Mouse (Mus musculus) heart, embryonic 15.5 days (tissue): ENCODE results near the gene 1700003E16Rik. TPM values are rescaled to one million over a fixed set of nuclear protein-coding genes. Genes with fewer than 3 reads are reported as not detected.

ENCODE experiments used
- ATAC-seq: fragments of 200-750 bp; cut with Nextera tagmentation; replicated peaks from 2 replicates; pipeline ENCODE4 v1.8.0; 2017; ENCODE audit warnings: low read depth, moderate TSS enrichment; ENCODE audit not compliant: insufficient number of reproducible peaks, insufficient read depth, low FRiP score
- H3K27ac ChIP-seq: fragments of 300-500 bp; sonication (generic); 2 replicates; pipeline ENCODE4 v1.5.1; 2015; ENCODE audit warnings: mild to moderate bottlenecking, inconsistent platforms
- H3K27me3 ChIP-seq: fragments of 300-500 bp; sonication (generic); 2 replicates; pipeline ENCODE4 v1.6.1; 2015; ENCODE audit warnings: inconsistent platforms
- H3K36me3 ChIP-seq: fragments of 300-500 bp; sonication (generic); 2 replicates; pipeline ENCODE4 v1.6.1; 2015; ENCODE audit warnings: mild to moderate bottlenecking, inconsistent platforms
- H3K4me1 ChIP-seq: fragments of 300-500 bp; sonication (generic); replicated peaks from 2 replicates; pipeline ENCODE4 v1.6.1; 2015; ENCODE audit warnings: inconsistent platforms
- H3K4me2 ChIP-seq: fragments of 300-500 bp; sonication (generic); 2 replicates; pipeline ENCODE4 v1.6.1; 2015; ENCODE audit warnings: inconsistent platforms, mild to moderate bottlenecking, moderate library complexity
- H3K4me3 ChIP-seq: fragments of 300-500 bp; sonication (generic); 2 replicates; pipeline ENCODE4 v1.5.1; 2015; ENCODE audit warnings: mild to moderate bottlenecking, inconsistent platforms
- H3K9ac ChIP-seq: fragments of 300-500 bp; sonication (generic); 2 replicates; pipeline ENCODE4 v1.6.1; 2015; ENCODE audit warnings: mild to moderate bottlenecking, inconsistent platforms
- H3K9me3 ChIP-seq: fragments of 300-500 bp; sonication (generic); replicated peaks from 2 replicates; pipeline ENCODE4 v1.6.1; 2016; ENCODE audit warnings: inconsistent platforms
- WGBS: fragments of 180-500 bp; shearing (Covaris S2); methylation state at CpG from one replicate; pipeline ENCODE4 v1.1.7; 2015; ENCODE audit warnings: mixed read lengths; 5-methylcytosine and 5-hydroxymethylcytosine counted together
- polyA plus RNA-seq: library from polyadenylated mRNA; unstranded; fragments of >200 nt; fragmentation: Nextera tagmentation; extraction: Ambion mirVana; gene quantifications from 2 replicates; pipeline ENCODE4 v1.2.1, GENCODE M21; 2015

The 1700003E16Rik gene
- polyA plus RNA-seq, 1 experiment from 2014 or later, result 0.91 TPM

- peaks cover 30% of the 10 kb centered on the region for H3K36me3 ChIP-seq
- no peak overlapping the region for H3K9ac ChIP-seq
- no peaks in the 10 kb centered on the region for H3K9me3 ChIP-seq
- no peak for ATAC-seq
- 70% methylated on average over 6 of the region's 6 CpGs for WGBS
- no peak overlapping the region for H3K27ac ChIP-seq
- H3K4me1 ChIP-seq, result peaks cover 17% of the 10 kb centered on the region
- no peaks in the 10 kb centered on the region for H3K27me3 ChIP-seq
- H3K4me3 ChIP-seq, result no peak overlapping the region
- H3K4me2 ChIP-seq, result no peak overlapping the region
Measured at GRCm38 (mm10) chr6:83180605-83181004, 24.4 kb downstream of the 1700003E16Rik start.

- H3K9me3 ChIP-seq, result no peaks in the 10 kb centered on the region
- no peak overlapping the region for H3K9ac ChIP-seq
- peaks cover 23% of the 10 kb centered on the region for H3K4me1 ChIP-seq
- ATAC-seq, result no peak
- H3K36me3 ChIP-seq, result peaks cover 32% of the 10 kb centered on the region
- no peaks in the 10 kb centered on the region for H3K27me3 ChIP-seq
- H3K27ac ChIP-seq, result no peak overlapping the region
- WGBS, result 90% methylated on average over 3 of the region's 3 CpGs
- H3K4me3 ChIP-seq, result no peak overlapping the region
- no peak overlapping the region for H3K4me2 ChIP-seq
Measured at GRCm38 (mm10) chr6:83184858-83185435, 28.7 kb downstream of the 1700003E16Rik start.

GRCm38 (mm10) chr6:83185895-83186861, 30.0 kb downstream of the 1700003E16Rik start:
- WGBS, result 27% methylated on average over 25 of the region's 25 CpGs
- Histone ChIP-seq H3K4me1 (peaks cover 20% of the 10 kb centered on the region), H3K36me3 (peaks cover 44% of the 10 kb centered on the region), H3K9me3 (no peaks in the 10 kb centered on the region), H3K4me2 (peak overlapping the region; percentile 36), H3K27me3 (no peaks in the 10 kb centered on the region), H3K4me3 (0 out of 2 replicates have a peak overlapping the region, but pooled peaks have one; percentile 7), H3K9ac (no peak overlapping the region), H3K27ac (no peak overlapping the region)
- ATAC-seq, result peak; percentile 72; the same call in 1 of the 2 replicates

GRCm38 (mm10) chr6:83186946-83187345, 30.7 kb downstream of the 1700003E16Rik start:
- no peak overlapping the region for H3K4me2 ChIP-seq
- H3K27me3 ChIP-seq, result no peaks in the 10 kb centered on the region
- H3K36me3 ChIP-seq, result peaks cover 52% of the 10 kb centered on the region
- H3K27ac ChIP-seq, result no peak overlapping the region
- WGBS, result 86% methylated on average over 2 of the region's 2 CpGs
- no peak overlapping the region for H3K4me3 ChIP-seq
- no peak overlapping the region for H3K9ac ChIP-seq
- ATAC-seq, result no peak
- peaks cover 20% of the 10 kb centered on the region for H3K4me1 ChIP-seq
- H3K9me3 ChIP-seq, result no peaks in the 10 kb centered on the region

- Histone ChIP-seq H3K9ac (no peak overlapping the region), H3K36me3 (peaks cover 87% of the 10 kb centered on the region), H3K27ac (no peak overlapping the region), H3K27me3 (no peaks in the 10 kb centered on the region), H3K9me3 (no peaks in the 10 kb centered on the region), H3K4me3 (no peak overlapping the region), H3K4me1 (peaks cover 11% of the 10 kb centered on the region), H3K4me2 (no peak overlapping the region)
- WGBS, result 84% methylated on average over 7 of the region's 7 CpGs
- ATAC-seq, result no peak
Measured at GRCm38 (mm10) chr6:83193571-83193970, 37.4 kb downstream of the 1700003E16Rik start.

GRCm38 (mm10) chr6:83197345-83198004, 41.3 kb downstream of the 1700003E16Rik start:
- Histone ChIP-seq H3K4me2 (no peak overlapping the region), H3K27ac (peak overlapping the region; percentile 45), H3K4me3 (0 out of 2 replicates have a peak overlapping the region, but pooled peaks have one; percentile 3), H3K36me3 (peaks cover 66% of the 10 kb centered on the region), H3K9me3 (no peaks in the 10 kb centered on the region), H3K4me1 (peaks cover 10% of the 10 kb centered on the region), H3K27me3 (no peaks in the 10 kb centered on the region), H3K9ac (peak overlapping the region; percentile 25; the same call in 1 of the 2 replicates)
- WGBS, result 35% methylated on average over 15 of the region's 15 CpGs
- ATAC-seq, result peak; percentile 44; the same call in 1 of the 2 replicates

- Histone ChIP-seq H3K4me3 (no peak overlapping the region), H3K27me3 (no peaks in the 10 kb centered on the region), H3K4me1 (peaks cover 3% of the 10 kb centered on the region; the same call in 1 of the 2 replicates), H3K36me3 (peaks cover 14% of the 10 kb centered on the region), H3K9me3 (no peaks in the 10 kb centered on the region), H3K27ac (no peak overlapping the region), H3K9ac (no peak overlapping the region), H3K4me2 (no peak overlapping the region)
- WGBS, result 76% methylated on average over 4 of the region's 4 CpGs
- ATAC-seq, result no peak
Measured at GRCm38 (mm10) chr6:83203320-83203719, 47.1 kb downstream of the 1700003E16Rik start.

GRCm38 (mm10) chr6:83205851-83206250, 49.6 kb downstream of the 1700003E16Rik start:
- WGBS, result 85% methylated on average over 3 of the region's 3 CpGs
- H3K4me1 ChIP-seq, result peaks cover 8% of the 10 kb centered on the region
- ATAC-seq, result no peak
- H3K9ac ChIP-seq, result no peak overlapping the region
- H3K9me3 ChIP-seq, result no peaks in the 10 kb centered on the region
- H3K4me2 ChIP-seq, result no peak overlapping the region
- H3K36me3 ChIP-seq, result no peaks in the 10 kb centered on the region
- H3K27me3 ChIP-seq, result no peaks in the 10 kb centered on the region
- H3K4me3 ChIP-seq, result no peak overlapping the region
- H3K27ac ChIP-seq, result no peak overlapping the region

GRCm38 (mm10) chr6:83206321-83206720, 50.1 kb downstream of the 1700003E16Rik start:
- Histone ChIP-seq H3K27me3 (no peaks in the 10 kb centered on the region), H3K9me3 (no peaks in the 10 kb centered on the region), H3K4me1 (peaks cover 9% of the 10 kb centered on the region), H3K9ac (no peak overlapping the region), H3K4me3 (no peak overlapping the region), H3K27ac (no peak overlapping the region), H3K36me3 (no peaks in the 10 kb centered on the region), H3K4me2 (no peak overlapping the region)
- WGBS, result 74% methylated on average over 11 of the region's 11 CpGs
- ATAC-seq, result no peak

- H3K27me3 ChIP-seq, result no peaks in the 10 kb centered on the region
- no peak overlapping the region for H3K27ac ChIP-seq
- no peak overlapping the region for H3K4me2 ChIP-seq
- no peaks in the 10 kb centered on the region for H3K36me3 ChIP-seq
- H3K4me3 ChIP-seq, result no peak overlapping the region
- H3K4me1 ChIP-seq, result peaks cover 12% of the 10 kb centered on the region
- H3K9me3 ChIP-seq, result no peaks in the 10 kb centered on the region
- H3K9ac ChIP-seq, result no peak overlapping the region
- 54% methylated on average over 9 of the region's 9 CpGs for WGBS
- no peak for ATAC-seq
Measured at GRCm38 (mm10) chr6:83207361-83208049, 51.3 kb downstream of the 1700003E16Rik start.

- H3K4me2 ChIP-seq, result no peak overlapping the region
- no peaks in the 10 kb centered on the region for H3K27me3 ChIP-seq
- no peak overlapping the region for H3K27ac ChIP-seq
- no peak overlapping the region for H3K9ac ChIP-seq
- no peaks in the 10 kb centered on the region for H3K36me3 ChIP-seq
- no peak overlapping the region for H3K4me3 ChIP-seq
- whole genome bisulfite sequencing, result 74% methylated on average over 2 of the region's 2 CpGs
- ATAC-seq, result no peak
- H3K4me1 ChIP-seq, result peaks cover 12% of the 10 kb centered on the region
- no peaks in the 10 kb centered on the region for H3K9me3 ChIP-seq
Measured at GRCm38 (mm10) chr6:83208050-83208400, 51.8 kb downstream of the 1700003E16Rik start.
